26 mouse cellular contexts compared by ENCODE assay signal in genomic region chr12:16927889-16928288, GRCm38 (mm10). TPM values are rescaled to one million over a fixed set of nuclear protein-coding genes. Genes with fewer than 3 reads are reported as not detected.
DNase-seq lines count a peak whose midpoint lies in the region; TF ChIP-seq lines count a peak whose summit lies in the region.
"Had no signal": no experiment of that assay in that cellular context is flagged by ENCODE, and none has a peak within 500 bp of the region (broad histone marks: within the 10 kb centered on the region; RNA-seq: fewer than 3 reads in every experiment).

No protein-coding gene starts in this region.

- H3K27ac ChIP-seq in gastrocnemius, adult 2 months = peak overlapping the region; percentile 70
- H3K27ac ChIP-seq: embryonic facial prominence, embryonic 10.5 days; embryonic facial prominence, embryonic 13.5 days; forebrain, embryonic 12.5 days; forebrain, embryonic 15.5 days; heart, embryonic 15.5 days; hindbrain, embryonic 10.5 days; hindbrain, embryonic 13.5 days had no signal

- H3K4me3 ChIP-seq in gastrocnemius, adult 2 months = no peak overlapping the region; the same call in 1 of the 2 replicates
- H3K4me3 ChIP-seq: embryonic facial prominence, embryonic 10.5 days; embryonic facial prominence, embryonic 13.5 days; erythroblast, embryonic 14.5 days; forebrain, embryonic 12.5 days; forebrain, embryonic 15.5 days; heart, embryonic 12.5 days; heart, embryonic 15.5 days; hindbrain, embryonic 10.5 days; hindbrain, embryonic 13.5 days had no signal

- DNase-seq in gastrocnemius, adult 2 months = peak; percentile 37
- no peak for DNase-seq in gastrocnemius, postnatal 10 days
- peak; percentile 34 for DNase-seq in layer of hippocampus, adult 9-11 months
- DNase-seq in layer of hippocampus, postnatal 25 days (ENCODE audit: extremely low spot score in 1 of 2, low spot score in 1 of 2) = no peak
- peak; percentile 39 for DNase-seq in telencephalon, adult 2 months (ENCODE audit: low read depth, low spot score)
- DNase-seq in lung, postnatal 36 days = no peak
- DNase-seq: adrenal gland, adult 2 months; adrenal gland, postnatal 14 days; cerebellum, adult 11-12 months; cerebellum, adult 8-10 months; cerebellum, postnatal 10 days; cerebellum, postnatal 36 days; embryo, embryonic 11 days; gastrocnemius, postnatal 14 days; heart, adult 18-20 months; heart, postnatal 10 days; heart, postnatal 36 days had no signal

- intact Hi-C loops in gastrocnemius, adult 2 months (cut with DNase I) = loop anchor here (5.0 kb wide), 1 partner anchor 96 kb away; no protein-coding TSS in a partner anchor

- TF ChIP-seq CTCF in gastrocnemius, adult 2 months (IDR thresholded peaks at IDR 0.05) = no peak

RNA-seq across cellular contexts. Expression of gene Rock2, which starts 33.2 kb away (rescaled TPM):
- total RNA-seq in gastrocnemius, adult 2 months (2021) = 100 to 1,000 TPM in 1 of 2 experiments, 10 to 100 TPM in 1; 86.0 to 103 TPM
- 100 to 1,000 TPM; 102 to 115 TPM for total RNA-seq in gastrocnemius, postnatal 10 days (2021)
- 100 to 1,000 TPM; 120 to 134 TPM for total RNA-seq in layer of hippocampus, postnatal 25 days (2021)

Comparison
In these comparisons a context has a peak if more than half of its experiments do, and no peak if none do; other contexts are left out.
1. DNase-seq: peak in gastrocnemius, adult 2 months (single experiment), layer of hippocampus, adult 9-11 months (single experiment) and telencephalon, adult 2 months (single experiment); none in gastrocnemius, postnatal 10 days (single experiment), layer of hippocampus, postnatal 25 days (0 of 2) and lung, postnatal 36 days (single experiment).